Mouse (Mus musculus): Measurements from ENCODE around the gene St6galnac6. TPM values are rescaled to one million over a fixed set of nuclear protein-coding genes. Genes with fewer than 3 reads are reported as not detected.

St6galnac6 gene
- total RNA-seq, 1 experiment from 2014 or later: 56.0 TPM

DNA sequence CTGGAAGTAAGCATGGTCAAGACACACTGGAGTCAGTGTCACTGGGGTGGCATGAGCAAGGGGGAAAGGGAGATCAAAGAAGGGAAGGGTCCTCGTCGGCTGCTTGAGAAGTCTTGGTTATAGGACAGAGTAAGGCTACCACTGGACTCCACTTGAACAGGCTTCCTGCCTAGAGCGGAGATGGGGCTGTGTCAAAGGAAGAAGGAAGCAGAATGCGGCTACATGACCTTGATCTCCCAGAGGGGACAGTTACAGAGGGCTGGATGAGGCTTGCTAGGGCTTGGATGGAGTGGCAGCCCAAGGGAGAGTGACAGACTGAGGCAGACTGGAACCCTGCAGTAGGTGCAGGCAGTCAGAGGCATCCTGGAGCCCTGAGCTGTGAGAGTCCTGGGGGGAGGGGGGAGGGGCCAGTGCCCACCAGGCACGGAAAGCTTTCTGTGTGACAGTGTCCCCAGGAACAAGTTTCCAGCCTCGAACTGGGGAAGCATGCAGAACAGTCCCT is 41.1 kb downstream of the St6galnac6 start:
- DNase-seq: no peak

DNA sequence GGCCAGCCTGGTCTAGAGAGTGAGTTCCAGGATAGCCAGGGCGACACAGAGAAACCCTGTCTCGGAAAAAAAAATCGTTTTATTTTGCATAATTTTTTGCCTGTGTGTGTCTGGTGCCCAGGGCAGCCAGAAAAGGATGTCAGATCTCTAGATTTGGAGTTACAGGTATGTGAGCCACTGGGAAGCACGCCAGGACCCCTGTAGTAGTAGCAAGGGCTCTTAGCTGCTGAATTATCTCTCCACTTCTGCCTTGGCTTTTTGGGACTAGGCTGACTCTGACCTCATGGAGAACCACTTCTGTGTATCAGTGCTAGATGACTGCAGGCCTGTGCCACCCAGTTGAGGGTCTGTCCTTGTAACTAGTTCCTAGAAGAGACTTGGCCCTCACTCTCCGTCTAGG is 42.3 kb downstream of the St6galnac6 start:
- DNase-seq: no peak

DNA sequence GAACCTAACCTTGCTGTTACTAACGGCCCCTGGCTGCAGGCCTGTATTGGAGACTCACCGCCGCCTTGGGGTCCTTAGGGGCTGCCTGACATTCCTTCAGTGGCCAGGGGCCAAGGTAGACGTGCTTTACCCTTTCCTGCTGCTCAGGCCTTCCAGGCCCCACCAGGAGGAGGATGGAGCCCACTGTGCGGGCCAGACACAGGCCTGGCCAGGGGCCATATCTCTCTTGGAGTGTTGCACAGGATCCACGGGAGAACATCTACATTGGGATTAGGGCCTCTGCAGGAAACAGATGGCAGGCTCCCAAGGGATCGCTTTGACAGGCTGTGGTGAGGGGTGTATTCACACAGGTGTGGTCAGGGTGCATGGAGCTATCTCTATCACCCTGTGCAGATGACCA is 43.3 kb downstream of the St6galnac6 start:
- no peak for DNase-seq

DNA sequence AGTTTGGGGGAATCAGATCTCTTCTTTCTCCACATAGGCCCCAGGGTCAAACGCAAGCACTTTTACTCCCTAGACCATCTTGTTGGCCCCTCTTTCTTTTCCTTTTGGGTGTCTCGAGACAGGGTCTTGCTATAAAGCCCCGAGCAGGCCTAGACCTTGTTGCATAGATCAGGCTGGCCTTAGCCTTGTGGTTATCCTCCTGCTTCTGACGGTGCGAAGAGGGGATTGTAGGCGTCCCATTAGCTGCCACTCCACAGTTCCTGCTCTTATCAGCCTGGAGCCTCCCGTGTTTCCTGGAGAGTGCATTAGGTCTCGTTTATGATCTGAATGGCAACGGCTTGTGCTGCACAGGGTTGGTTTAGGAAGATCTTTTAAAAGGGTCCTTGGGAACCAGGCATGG is 44.6 kb downstream of the St6galnac6 start:
- DNase-seq: no peak

DNA sequence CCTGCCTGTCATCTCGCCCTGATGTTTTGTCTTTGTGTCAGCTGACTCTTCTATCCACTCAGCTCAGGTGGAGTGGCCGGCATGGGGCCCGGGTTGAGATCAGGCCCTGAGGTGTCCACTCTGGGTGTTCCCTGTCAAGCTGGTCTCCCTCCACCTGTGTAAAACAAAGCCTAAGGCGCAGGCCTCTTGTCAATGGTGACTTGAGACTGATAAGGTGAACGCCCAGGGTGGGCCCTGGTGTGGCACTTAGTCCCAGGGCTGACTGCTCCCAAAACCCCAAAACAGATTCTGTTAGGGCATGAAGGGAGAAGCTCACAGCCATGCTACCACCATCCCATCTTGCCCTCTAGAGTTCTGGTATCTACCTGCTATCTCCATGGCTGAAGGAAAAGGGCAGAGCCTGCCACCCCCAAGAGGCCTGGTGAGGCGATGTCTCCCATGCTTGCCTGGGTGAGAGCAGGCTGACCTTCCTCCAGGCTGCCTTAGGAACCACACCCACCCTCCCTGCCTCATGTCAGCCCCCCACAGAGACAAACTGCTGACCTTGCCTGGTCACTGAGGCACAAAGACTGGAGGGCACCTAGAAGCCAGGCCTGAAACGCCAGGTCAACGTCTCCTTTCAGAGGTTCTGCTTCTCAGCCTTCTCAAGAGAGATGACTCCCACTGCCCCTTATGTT is 45.4 kb downstream of the St6galnac6 start:
- DNase-seq: no peak

DNA sequence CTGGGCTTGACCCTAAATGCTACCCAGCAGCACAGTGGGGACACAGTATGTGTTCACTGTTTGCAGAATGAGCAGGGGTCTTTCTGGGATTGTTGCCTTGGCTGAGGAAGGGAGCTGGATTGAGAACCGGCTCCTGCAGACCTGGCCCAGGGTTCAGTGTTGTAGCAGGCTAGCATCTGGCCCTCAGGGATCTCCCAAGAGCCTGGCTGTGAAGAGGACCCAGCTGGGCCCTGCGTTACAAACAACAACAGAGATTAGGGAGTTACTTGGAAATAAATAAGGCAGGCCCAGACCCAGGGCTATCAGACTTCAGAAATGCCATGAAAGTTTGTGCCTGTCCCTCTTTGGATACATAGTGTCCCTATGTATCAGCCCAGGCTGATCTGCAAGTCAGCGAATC is 46.1 kb downstream of the St6galnac6 start:
- no peak for DNase-seq

DNA sequence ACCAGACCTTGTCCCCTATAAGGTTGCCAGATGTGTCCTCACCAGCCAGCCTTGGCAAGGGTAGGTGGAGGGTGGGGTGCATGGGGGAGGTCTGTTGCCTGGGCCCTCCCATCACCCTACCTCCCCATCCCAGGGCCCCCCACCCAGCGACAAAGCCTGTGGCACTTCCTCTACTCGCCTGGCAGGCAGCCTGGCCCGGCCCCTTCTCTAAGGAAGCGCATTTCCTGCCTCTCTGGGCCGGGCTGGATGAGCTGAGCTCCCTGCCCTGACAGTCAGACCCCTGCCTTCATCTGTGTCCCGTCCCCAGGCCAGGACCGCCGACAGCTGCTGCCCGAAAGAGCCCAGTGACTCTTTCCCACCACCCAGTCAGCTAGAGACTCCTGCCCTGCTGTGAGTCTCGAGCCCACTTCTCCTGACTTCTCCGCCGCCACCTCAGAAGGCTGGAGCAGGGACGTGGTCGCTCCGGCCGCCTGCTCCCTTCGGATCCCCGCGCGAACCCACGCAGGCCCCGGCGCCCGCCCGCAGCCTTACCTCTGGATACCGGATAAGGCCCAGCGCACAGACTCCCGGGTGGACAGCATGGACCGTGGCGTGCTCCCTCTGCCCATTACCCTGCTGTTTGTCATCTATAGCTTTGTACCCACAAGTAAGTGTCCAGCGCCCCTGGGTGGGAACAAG is 47.0 kb downstream of the St6galnac6 start, which contains the start of gene Eng:
TSS of gene Eng (plus strand) at position 217 of the 678 bp plus-strand sequence.
- DNase-seq: peak; percentile 57

DNA sequence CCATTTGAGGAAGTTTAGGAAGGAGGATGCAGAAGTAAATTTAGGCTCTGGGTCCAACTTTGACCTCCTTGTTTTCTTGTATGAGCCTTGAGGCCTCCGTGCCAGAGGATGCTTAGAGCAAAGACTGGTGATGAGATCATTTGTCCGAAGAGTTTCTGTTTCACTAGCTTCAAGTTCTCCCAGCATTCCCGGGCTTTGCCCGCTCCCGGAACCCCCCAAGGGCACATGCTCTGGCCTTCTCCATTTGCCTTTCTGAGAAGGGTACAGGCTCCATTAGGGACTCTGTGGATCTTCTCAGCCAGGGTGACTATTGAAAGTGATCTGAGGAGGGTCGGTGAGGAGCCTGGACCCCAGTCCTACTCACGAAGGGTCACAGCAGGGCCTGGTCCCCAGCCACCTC is 47.9 kb downstream of the St6galnac6 start:
- DNase-seq: no peak

DNA sequence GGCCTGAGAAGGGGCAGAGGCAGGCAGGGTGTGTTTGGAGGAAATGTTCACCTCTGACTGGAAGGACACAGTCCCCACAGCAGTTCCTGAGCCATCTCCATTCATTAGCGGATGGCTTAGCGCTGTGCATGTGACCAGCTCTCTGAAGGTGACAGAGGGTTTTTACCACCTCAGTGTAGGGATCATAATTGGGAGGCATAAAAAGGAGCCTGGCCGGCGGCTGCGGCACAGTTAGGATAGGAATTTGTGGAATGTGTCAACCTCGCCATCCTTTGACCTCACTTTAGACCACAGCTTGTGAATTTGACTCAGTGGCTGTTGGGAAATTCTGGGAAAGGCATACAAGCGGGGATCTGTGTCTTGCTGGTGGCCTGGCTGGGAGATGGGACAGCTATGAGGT is 54.3 kb downstream of the St6galnac6 start:
- no peak for DNase-seq

DNA sequence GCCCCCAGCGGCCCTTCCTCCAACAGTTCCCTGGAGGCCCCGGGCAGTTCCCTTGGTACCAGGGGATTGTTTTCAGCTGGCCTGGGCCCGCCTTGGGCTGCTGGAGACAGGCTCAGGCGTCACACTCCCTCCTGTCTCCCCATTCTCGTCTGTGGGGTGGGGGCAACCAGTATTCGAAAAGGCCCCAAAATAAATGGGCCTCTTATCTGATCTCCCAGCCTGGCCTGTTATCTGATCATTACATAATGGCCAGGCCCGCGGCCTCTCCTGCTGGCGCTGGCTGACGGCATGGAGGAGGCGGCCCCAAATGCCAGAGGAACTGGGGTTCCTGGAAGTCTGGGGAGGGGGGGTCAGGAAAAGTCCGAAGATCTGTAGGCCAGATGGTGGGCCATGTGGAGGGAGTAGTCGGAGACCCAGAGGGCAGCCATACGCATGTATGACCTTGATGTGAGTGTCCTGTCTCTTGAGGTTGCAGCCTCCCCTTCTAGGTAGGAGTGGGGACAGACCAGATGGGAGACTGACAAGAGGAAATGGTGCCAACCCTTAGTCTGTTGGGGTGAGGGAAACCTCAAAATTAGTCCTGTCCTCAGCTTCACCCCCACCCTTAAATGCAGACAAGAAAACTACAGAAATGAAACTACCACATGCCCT is 55.4 kb downstream of the St6galnac6 start:
- no peak for DNase-seq

DNA sequence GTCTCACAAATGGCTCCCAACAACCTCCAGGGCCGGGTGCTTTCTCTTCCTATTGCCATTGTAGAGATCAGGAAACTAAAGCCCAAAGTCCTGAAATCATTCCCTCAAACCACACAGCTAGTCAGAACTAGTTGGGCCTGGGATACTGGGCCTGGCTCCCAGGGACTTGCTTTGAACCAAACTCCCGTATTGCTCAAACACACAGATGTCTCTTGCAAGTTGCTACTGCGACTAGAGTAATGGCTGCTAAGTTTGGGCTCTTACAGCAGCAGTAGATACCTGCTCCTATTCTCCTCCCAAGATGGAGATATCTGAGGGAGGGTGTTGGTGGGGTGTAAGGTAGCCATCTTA is 55.9 kb downstream of the St6galnac6 start:
- DNase-seq: no peak

DNA sequence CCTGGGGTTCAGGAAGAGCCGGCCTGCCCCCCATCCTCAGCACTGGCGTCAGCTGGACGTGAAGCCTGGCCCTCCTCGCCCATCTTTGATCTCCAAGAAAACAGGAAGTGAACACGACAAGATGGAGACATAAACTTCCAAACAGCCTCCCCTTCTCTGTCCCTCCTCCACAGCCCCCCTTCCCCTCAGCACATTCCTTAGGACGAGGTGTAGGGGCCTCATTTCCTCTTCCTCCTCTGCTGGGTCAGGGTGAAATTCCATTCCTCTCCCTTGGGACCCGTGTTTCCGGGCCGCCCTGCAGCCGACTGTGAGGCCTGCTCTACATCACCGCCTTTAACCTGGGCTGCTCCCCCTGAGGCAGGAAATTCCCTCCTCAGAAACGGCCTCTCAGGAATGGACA is 56.3 kb downstream of the St6galnac6 start:
- DNase-seq: peak; percentile 47

DNA sequence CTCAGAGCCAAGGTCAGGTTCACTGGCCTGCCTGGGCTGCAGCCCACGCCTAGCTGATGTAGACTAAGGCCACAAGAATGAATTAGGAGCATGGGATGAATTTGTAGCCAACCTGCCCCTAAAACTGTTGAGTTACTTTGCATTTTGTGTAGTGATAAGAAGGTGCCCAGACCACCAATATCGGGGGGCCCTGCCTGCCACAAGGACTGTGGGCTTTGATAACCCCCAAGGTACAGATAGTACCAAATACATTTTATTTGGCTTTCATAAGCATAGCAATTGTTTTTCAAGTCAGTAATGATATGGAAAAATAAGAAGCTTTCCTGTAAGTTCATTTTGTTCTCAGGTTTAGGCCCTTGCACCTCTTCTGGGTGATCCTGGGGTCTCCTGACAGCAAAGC is 59.4 kb downstream of the St6galnac6 start:
- DNase-seq: no peak

DNA sequence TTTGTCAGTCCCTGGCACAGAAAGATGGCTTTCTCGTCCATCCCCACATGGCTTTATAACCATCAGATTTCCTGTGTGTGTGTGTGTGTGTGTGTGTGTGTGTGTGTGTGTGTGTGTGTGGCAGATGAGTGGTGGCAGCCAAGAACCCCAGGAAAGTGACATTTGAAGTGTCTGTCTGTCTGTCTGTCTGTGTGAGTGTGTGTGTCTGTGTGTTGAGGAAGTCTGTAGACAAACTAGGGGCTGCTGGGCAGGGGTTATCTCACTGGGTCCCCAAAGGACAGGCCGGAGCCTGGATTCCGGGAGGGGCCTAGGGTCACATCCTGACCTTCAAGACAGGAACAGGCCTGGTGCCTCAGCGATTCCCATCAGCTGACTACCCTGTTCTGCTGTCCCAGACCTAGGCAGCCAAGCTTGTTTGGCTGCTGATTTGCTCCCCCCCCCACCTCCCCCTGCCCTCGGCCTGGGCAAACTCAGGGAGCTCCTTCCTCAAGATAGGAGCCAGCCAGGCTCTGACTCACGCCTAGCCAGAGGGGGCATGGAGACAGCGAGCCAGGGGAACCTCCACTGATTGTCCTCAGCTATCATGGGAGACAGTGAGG is 62.1 kb downstream of the St6galnac6 start:
- DNase-seq: peak; percentile 40

DNA sequence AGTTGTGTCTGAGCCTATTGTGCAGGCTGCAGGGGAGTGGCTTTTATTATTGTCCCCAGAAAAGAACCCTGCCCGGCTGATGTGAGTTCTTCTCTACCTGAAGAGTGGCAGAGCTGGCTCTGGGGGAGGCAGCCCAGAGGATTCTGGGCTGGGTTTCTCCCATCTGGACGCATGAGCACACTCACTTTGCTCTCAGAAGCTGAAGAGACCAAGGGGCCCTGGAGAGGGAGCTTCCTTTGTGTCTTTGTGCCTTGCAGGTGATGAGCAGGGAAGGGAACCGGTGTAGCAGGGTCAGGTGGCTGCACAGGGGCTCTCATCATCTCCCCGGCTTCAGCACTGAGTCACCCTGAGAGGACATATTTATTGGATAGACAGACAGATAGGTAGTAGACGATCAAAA is 62.8 kb downstream of the St6galnac6 start:
- DNase-seq: no peak

DNA sequence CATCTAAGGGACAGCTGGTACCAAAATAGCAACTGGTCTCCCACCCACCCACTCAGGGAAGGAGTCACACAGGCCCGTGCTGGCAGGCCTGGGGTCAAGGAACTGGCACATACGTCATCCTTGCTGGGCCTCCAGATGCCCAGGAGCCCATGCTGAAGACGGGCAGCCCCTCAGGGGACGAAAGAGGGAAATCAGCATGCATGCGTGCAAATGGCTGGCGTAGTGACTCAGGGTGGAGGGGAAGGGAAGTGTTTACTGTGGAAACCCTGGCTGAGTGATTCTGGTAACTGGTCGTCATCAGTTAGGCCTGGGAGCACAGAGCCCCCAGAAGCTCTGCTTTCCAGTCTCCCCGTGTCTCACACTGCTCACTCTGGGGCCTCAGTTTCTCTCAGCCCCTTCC is 65.8 kb downstream of the St6galnac6 start:
- no peak for DNase-seq

DNA sequence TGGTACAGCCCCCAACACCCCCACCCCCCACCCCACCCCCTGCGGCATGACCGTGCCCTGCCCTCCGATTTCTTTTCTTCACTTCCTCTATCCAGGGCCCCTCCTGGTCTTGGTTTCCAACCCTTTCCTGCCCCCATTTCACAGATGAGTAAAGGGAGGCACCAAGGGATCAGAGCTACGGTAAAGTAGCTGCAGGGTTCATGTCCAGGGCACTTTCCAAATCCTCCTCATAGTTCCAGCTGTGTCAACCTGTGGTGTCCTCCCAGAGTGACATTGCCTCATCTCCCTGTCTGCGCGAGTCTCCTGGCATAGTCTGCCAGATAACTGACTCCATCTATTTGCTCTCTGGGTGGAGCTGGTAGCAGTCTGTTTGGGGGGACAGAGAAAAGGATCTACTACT is 66.3 kb downstream of the St6galnac6 start:
- DNase-seq: no peak

DNA sequence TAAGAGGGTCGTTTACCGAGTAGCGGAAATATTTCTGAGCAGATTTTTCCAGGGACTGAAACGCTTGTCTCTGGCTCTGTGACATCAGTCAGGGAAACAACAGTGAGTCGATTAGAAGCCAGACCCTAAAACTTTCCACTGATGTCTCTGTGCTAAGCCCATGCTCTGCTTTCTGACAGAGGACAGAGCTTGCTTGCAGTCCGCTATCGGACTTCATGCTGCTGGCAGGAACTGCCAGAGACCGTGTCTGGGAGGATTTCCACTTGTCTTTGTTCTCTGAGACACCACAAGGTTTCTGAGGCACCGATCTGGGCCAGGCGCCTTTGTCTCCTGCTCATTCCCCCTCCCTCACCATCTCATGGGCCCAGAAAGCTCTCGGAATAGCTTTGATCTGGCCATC is 68.3 kb downstream of the St6galnac6 start:
- no peak for DNase-seq

DNA sequence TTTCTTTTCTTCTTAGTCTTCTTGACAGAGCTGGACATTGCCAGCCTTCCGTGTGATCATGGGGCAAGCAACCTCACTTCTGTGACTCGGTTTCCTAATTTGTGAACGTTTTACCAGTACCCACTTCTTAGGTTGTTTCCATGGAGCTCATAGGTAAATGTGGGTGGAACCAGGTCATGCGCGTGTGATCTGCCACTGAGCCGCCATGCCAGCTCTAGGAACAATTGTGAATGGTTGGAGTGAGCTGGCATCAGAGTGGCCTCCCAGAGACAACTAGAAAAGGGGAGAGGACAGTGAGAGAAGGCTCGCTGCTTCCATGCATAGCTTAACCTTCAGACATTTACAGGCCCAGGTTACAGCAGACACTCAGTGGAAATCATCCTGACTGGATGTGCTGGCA is 68.7 kb downstream of the St6galnac6 start:
- DNase-seq: no peak

DNA sequence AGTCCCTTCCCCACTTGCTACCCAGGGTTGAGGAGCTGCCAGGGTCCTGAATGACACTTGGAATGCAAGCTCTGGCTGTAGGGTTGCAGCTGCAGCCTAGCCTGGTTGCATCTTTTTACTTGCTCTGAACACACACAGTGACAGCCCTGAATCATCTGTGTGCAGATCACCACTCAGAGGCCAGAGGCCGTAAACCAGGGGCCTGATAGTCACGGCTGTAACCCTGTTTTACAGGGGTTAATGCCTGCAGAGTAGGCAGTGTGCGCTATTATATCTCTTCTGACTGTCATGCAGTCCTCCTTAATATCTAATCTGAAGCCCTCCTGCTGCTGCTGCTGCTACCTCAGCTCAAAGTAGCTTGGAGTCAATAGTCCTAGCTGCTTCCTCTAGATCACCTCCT is 70.4 kb downstream of the St6galnac6 start:
- no peak for DNase-seq
